Mouse (Mus musculus): Measurements from ENCODE around the gene Dpp8. TPM values are rescaled to one million over a fixed set of nuclear protein-coding genes. Genes with fewer than 3 reads are reported as not detected.
"Not testable (repeated sequence)": the region's sequence is repeated elsewhere in the genome, so short reads cannot be mapped to it uniquely, and the experiment has no call there.

The Dpp8 gene
- polyA plus RNA-seq, 1 experiment from 2014 or later, result 26.4 TPM

GRCm38 (mm10) chr9:65070587-65070986 lies 38.4 kb downstream of the Dpp8 start:
- ATAC-seq (replicated peaks; ENCODE audit: low FRiP score, low TSS enrichment, low read depth) (no peak), DNase-seq (ENCODE audit: low spot score) (no peak)
- Histone ChIP-seq H3K4me3 (ENCODE audit: low read depth, low read length) (no peak overlapping the region), H3K27ac (ENCODE audit: low read depth) (no peak overlapping the region), H3K4me1 (replicated peaks; ENCODE audit: control insufficient read depth, insufficient read depth, low read length) (no peaks in the 10 kb centered on the region), H3K4me2 (ENCODE audit: low read length) (no peak overlapping the region), H3K9ac (ENCODE audit: low read length) (no peak overlapping the region), H3K27me3 (replicated peaks; ENCODE audit: control insufficient read depth, insufficient read depth, low read length) (no peaks in the 10 kb centered on the region), H3K36me3 (ENCODE audit: control insufficient read depth, insufficient read depth, low read length) (peaks cover 84% of the 10 kb centered on the region), H3K9me3 (ENCODE audit: control insufficient read depth, low read length) (no peaks in the 10 kb centered on the region)
- 87% methylated on average over 3 of the region's 3 CpGs for WGBS

- no peak for DNase-seq (ENCODE audit: low spot score)
- Histone ChIP-seq H3K9me3 (ENCODE audit: control insufficient read depth, low read length) (no peaks in the 10 kb centered on the region), H3K27ac (ENCODE audit: low read depth) (no peak overlapping the region), H3K4me1 (replicated peaks; ENCODE audit: control insufficient read depth, insufficient read depth, low read length) (no peaks in the 10 kb centered on the region), H3K4me3 (ENCODE audit: low read depth, low read length) (no peak overlapping the region), H3K27me3 (replicated peaks; ENCODE audit: control insufficient read depth, insufficient read depth, low read length) (no peaks in the 10 kb centered on the region), H3K9ac (ENCODE audit: low read length) (no peak overlapping the region), H3K36me3 (ENCODE audit: control insufficient read depth, insufficient read depth, low read length) (peaks cover 84% of the 10 kb centered on the region), H3K4me2 (ENCODE audit: low read length) (no peak overlapping the region)
- 62% methylated on average over 9 of the region's 9 CpGs for WGBS
- ATAC-seq (replicated peaks; ENCODE audit: low FRiP score, low TSS enrichment, low read depth), result no peak
Measured at GRCm38 (mm10) chr9:65073555-65073954, 41.3 kb downstream of the Dpp8 start.

DNA sequence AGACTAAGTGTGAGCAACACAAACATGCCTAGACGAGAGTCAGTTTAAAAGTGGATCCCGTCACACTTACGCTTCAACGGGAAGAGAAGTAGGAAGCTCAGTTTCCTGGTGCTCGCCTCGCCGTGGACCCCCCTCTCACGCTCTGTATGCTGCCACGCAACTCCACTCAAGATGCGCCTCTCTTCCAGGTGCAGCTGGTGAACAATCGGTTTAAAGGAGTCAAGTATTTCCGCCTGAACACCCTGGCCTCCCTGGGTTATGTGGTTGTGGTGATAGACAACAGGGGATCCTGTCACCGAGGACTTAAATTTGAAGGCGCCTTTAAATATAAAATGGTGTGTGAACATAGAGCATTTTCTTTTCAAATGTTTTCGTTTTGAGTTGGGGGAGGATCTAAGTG lies 42.0 kb downstream of the Dpp8 start:
- Histone ChIP-seq H3K27ac (ENCODE audit: low read depth) (no peak overlapping the region), H3K27me3 (replicated peaks; ENCODE audit: control insufficient read depth, insufficient read depth, low read length) (no peaks in the 10 kb centered on the region), H3K9me3 (ENCODE audit: control insufficient read depth, low read length) (no peaks in the 10 kb centered on the region), H3K36me3 (ENCODE audit: control insufficient read depth, insufficient read depth, low read length) (peaks cover 84% of the 10 kb centered on the region), H3K4me2 (ENCODE audit: low read length) (no peak overlapping the region), H3K4me3 (ENCODE audit: low read depth, low read length) (no peak overlapping the region), H3K4me1 (replicated peaks; ENCODE audit: control insufficient read depth, insufficient read depth, low read length) (no peaks in the 10 kb centered on the region), H3K9ac (ENCODE audit: low read length) (no peak overlapping the region)
- WGBS, result 90% methylated on average over 15 of the region's 15 CpGs
- DNase-seq (ENCODE audit: low spot score) (no peak), ATAC-seq (replicated peaks; ENCODE audit: low FRiP score, low TSS enrichment, low read depth) (no peak)

DNA sequence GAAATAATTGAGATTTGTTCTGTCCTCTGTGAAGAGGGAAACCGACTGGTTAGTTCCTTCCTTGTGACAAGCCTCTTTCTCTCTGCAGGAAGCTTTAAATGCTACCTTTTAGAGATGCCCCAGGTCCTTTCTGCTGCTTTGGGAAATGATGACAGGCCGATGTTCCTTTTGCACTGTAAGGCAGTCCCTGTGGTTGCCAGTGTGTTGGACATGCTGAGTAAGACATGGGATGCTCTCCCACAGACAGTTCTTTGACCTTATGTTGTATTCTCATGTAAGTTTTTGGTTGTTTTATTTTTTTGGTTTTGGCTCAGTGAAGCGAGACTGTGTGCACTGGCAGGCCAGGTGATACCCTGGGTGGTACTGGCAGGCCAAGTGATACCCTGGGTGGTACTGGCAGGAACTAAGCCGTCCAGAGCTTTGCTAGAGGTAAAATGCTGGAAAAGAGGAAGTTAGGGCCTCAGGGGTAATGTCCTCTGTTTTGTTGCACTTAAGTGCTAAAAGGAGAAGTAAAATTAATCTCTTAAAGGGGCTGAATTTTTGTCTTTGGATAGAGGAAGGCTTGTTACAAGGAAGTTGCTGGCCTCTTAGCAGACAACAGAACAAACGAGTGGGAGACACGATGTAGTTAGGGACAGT lies 42.8 kb downstream of the Dpp8 start:
- no peaks in the 10 kb centered on the region for H3K9me3 ChIP-seq (ENCODE audit: control insufficient read depth, low read length)
- DNase-seq (ENCODE audit: low spot score) (no peak), ATAC-seq (replicated peaks; ENCODE audit: low FRiP score, low TSS enrichment, low read depth) (no peak)
- H3K9ac ChIP-seq (ENCODE audit: low read length), result no peak overlapping the region
- no peak overlapping the region for H3K4me3 ChIP-seq (ENCODE audit: low read depth, low read length)
- no peaks in the 10 kb centered on the region for H3K4me1 ChIP-seq (replicated peaks; ENCODE audit: control insufficient read depth, insufficient read depth, low read length)
- H3K27ac ChIP-seq (ENCODE audit: low read depth), result no peak overlapping the region
- H3K27me3 ChIP-seq (replicated peaks; ENCODE audit: control insufficient read depth, insufficient read depth, low read length), result no peaks in the 10 kb centered on the region
- H3K36me3 ChIP-seq (ENCODE audit: control insufficient read depth, insufficient read depth, low read length), result peaks cover 84% of the 10 kb centered on the region
- H3K4me2 ChIP-seq (ENCODE audit: low read length), result no peak overlapping the region
- WGBS, result 85% methylated on average over 6 of the region's 6 CpGs

- Histone ChIP-seq H3K9me3 (ENCODE audit: control insufficient read depth, low read length) (no peaks in the 10 kb centered on the region), H3K4me2 (ENCODE audit: low read length) (no peak overlapping the region), H3K27me3 (replicated peaks; ENCODE audit: control insufficient read depth, insufficient read depth, low read length) (no peaks in the 10 kb centered on the region), H3K9ac (ENCODE audit: low read length) (no peak overlapping the region), H3K36me3 (ENCODE audit: control insufficient read depth, insufficient read depth, low read length) (peaks cover 89% of the 10 kb centered on the region), H3K27ac (ENCODE audit: low read depth) (no peak overlapping the region), H3K4me1 (replicated peaks; ENCODE audit: control insufficient read depth, insufficient read depth, low read length) (no peaks in the 10 kb centered on the region), H3K4me3 (ENCODE audit: low read depth, low read length) (no peak overlapping the region)
- 84% methylated on average over 5 of the region's 5 CpGs for WGBS
- ATAC-seq (replicated peaks; ENCODE audit: low FRiP score, low TSS enrichment, low read depth), result no peak
- no peak for DNase-seq (ENCODE audit: low spot score)
Measured at GRCm38 (mm10) chr9:65077536-65077935, 45.3 kb downstream of the Dpp8 start.

DNA sequence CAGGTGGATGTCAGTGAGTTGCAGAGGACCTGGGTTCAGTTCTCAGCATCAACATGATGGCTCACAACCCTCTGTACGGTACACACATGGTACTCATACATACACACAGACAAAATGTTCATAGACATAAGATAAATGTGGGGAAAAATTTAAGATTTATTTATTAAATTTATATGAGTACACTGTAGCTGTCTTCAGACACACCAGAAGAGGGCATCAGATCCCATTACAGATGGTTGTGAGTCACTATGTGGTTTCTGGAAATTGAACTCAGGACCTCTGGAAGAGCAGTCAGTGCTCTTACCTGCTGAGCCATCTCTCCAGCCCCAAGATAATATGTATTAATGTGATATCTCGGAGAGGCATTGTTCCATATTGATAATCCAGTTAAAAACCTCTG lies 47.9 kb downstream of the Dpp8 start:
- not testable (repeated sequence) for ATAC-seq (replicated peaks; ENCODE audit: low FRiP score, low TSS enrichment, low read depth); H3K4me1 ChIP-seq (replicated peaks; ENCODE audit: control insufficient read depth, insufficient read depth, low read length); H3K27ac ChIP-seq (ENCODE audit: low read depth); H3K9ac ChIP-seq (ENCODE audit: low read length); H3K9me3 ChIP-seq (ENCODE audit: control insufficient read depth, low read length); H3K27me3 ChIP-seq (replicated peaks; ENCODE audit: control insufficient read depth, insufficient read depth, low read length); H3K4me3 ChIP-seq (ENCODE audit: low read depth, low read length); DNase-seq (ENCODE audit: low spot score); H3K4me2 ChIP-seq (ENCODE audit: low read length)
- H3K36me3 ChIP-seq (ENCODE audit: control insufficient read depth, insufficient read depth, low read length), result peaks cover 80% of the 10 kb centered on the region
- whole genome bisulfite sequencing, result 95% methylated on average over 2 of the region's 2 CpGs

GRCm38 (mm10) chr9:65083075-65083765 lies 51.0 kb downstream of the Dpp8 start:
- Histone ChIP-seq H3K4me2 (ENCODE audit: low read length) (no peak overlapping the region), H3K4me3 (ENCODE audit: low read depth, low read length) (no peak overlapping the region), H3K27ac (ENCODE audit: low read depth) (no peak overlapping the region), H3K36me3 (ENCODE audit: control insufficient read depth, insufficient read depth, low read length) (peaks cover 51% of the 10 kb centered on the region), H3K9me3 (ENCODE audit: control insufficient read depth, low read length) (no peaks in the 10 kb centered on the region), H3K4me1 (replicated peaks; ENCODE audit: control insufficient read depth, insufficient read depth, low read length) (no peaks in the 10 kb centered on the region), H3K9ac (ENCODE audit: low read length) (no peak overlapping the region), H3K27me3 (replicated peaks; ENCODE audit: control insufficient read depth, insufficient read depth, low read length) (no peaks in the 10 kb centered on the region)
- no peak for DNase-seq (ENCODE audit: low spot score)
- no peak; the same call in 1 of the 2 replicates for ATAC-seq (replicated peaks; ENCODE audit: low FRiP score, low TSS enrichment, low read depth)
- 82% methylated on average over 18 of the region's 18 CpGs for WGBS

- no peak overlapping the region for H3K4me2 ChIP-seq (ENCODE audit: low read length)
- no peaks in the 10 kb centered on the region for H3K4me1 ChIP-seq (replicated peaks; ENCODE audit: control insufficient read depth, insufficient read depth, low read length)
- DNase-seq (ENCODE audit: low spot score) (no peak), ATAC-seq (replicated peaks; ENCODE audit: low FRiP score, low TSS enrichment, low read depth) (peak; percentile 86)
- no peak overlapping the region for H3K4me3 ChIP-seq (ENCODE audit: low read depth, low read length)
- no peak overlapping the region for H3K9ac ChIP-seq (ENCODE audit: low read length)
- WGBS, result 67% methylated on average over 7 of the region's 7 CpGs
- no peaks in the 10 kb centered on the region for H3K27me3 ChIP-seq (replicated peaks; ENCODE audit: control insufficient read depth, insufficient read depth, low read length)
- H3K27ac ChIP-seq (ENCODE audit: low read depth), result no peak overlapping the region
- peaks cover 40% of the 10 kb centered on the region for H3K36me3 ChIP-seq (ENCODE audit: control insufficient read depth, insufficient read depth, low read length)
- H3K9me3 ChIP-seq (ENCODE audit: control insufficient read depth, low read length), result no peaks in the 10 kb centered on the region
Measured at GRCm38 (mm10) chr9:65084198-65084807, 52.1 kb downstream of the Dpp8 start.
